31 mouse cellular contexts compared by ENCODE assay signal in genomic region chr2:84875842-84876241, GRCm38 (mm10). TPM values are rescaled to one million over a fixed set of nuclear protein-coding genes. Genes with fewer than 3 reads are reported as not detected.
"Had no signal": no experiment of that assay in that cellular context is flagged by ENCODE, and none has a peak within 500 bp of the region (broad histone marks: within the 10 kb centered on the region; RNA-seq: fewer than 3 reads in every experiment).

No protein-coding gene starts in this region.

- H3K36me3 ChIP-seq: heart, embryonic 10.5 days; heart, embryonic 12.5 days; hindbrain, embryonic 10.5 days; hindbrain, embryonic 12.5 days; intestine, embryonic 15.5 days; limb, embryonic 10.5 days; limb, embryonic 12.5 days; liver, embryonic 13.5 days; liver, embryonic 15.5 days had no signal

- H3K4me3 ChIP-seq: gastrocnemius, adult 2 months; heart, embryonic 10.5 days; heart, embryonic 12.5 days; hindbrain, embryonic 10.5 days; hindbrain, embryonic 12.5 days; intestine, embryonic 15.5 days; left cerebral cortex, adult 2 months; limb, embryonic 10.5 days; limb, embryonic 12.5 days; liver, embryonic 13.5 days; liver, embryonic 15.5 days had no signal

- H3K9me3 ChIP-seq: heart, embryonic 10.5 days; heart, embryonic 12.5 days; hindbrain, embryonic 10.5 days; hindbrain, embryonic 12.5 days; intestine, embryonic 15.5 days; limb, embryonic 10.5 days; liver, embryonic 13.5 days; liver, embryonic 15.5 days had no signal

- DNase-seq: gastrocnemius, adult 2 months; gastrocnemius, postnatal 14 days; heart, adult 18-20 months; heart, postnatal 10 days; heart, postnatal 4 days; kidney, adult 18-20 months; kidney, adult 8-10 months; kidney, postnatal 10 days; kidney, postnatal 25 days; kidney, postnatal 4 days; liver; liver, embryonic 13.5 days had no signal

- H3K27ac ChIP-seq: gastrocnemius, adult 2 months; heart, embryonic 10.5 days; hindbrain, embryonic 10.5 days; hindbrain, embryonic 12.5 days; hindbrain, embryonic 14.5 days; intestine, embryonic 15.5 days; left cerebral cortex, adult 2 months; limb, embryonic 10.5 days; limb, embryonic 12.5 days; liver, embryonic 13.5 days; liver, embryonic 15.5 days had no signal

- H3K9ac ChIP-seq: heart, embryonic 12.5 days; hindbrain, embryonic 12.5 days; hindbrain, embryonic 14.5 days; intestine, embryonic 15.5 days; limb, embryonic 12.5 days; liver, embryonic 13.5 days; liver, embryonic 15.5 days had no signal

- H3K4me2 ChIP-seq: heart, embryonic 12.5 days; hindbrain, embryonic 12.5 days; hindbrain, embryonic 14.5 days; intestine, embryonic 15.5 days; limb, embryonic 12.5 days; liver, embryonic 11.5 days; liver, embryonic 13.5 days; liver, embryonic 15.5 days had no signal

RNA-seq across cellular contexts. Expression of gene Rtn4rl2, which starts 10.7 kb away (rescaled TPM):
- total RNA-seq: granulocyte monocyte progenitor cell, adult 5-6 weeks had no signal
- polyA plus RNA-seq: inflammation-experienced regulatory T-cells, adult 6 months; liver, embryonic 13.5 days had no signal

RNA-seq across cellular contexts. Expression of gene Smtnl1, which starts 53.4 kb away (rescaled TPM):
- total RNA-seq: granulocyte monocyte progenitor cell, adult 5-6 weeks; heart, adult 18-20 months; heart, postnatal 25 days; layer of hippocampus, postnatal 10 days; layer of hippocampus, postnatal 25 days; left cerebral cortex, adult 2 months; left cerebral cortex, postnatal 14 days; left cerebral cortex, postnatal 36 days had no signal
- polyA plus RNA-seq: hindbrain, embryonic 12.5 days; hindbrain, embryonic 14.5 days; hindbrain, embryonic 16.5 days; inflammation-experienced regulatory T-cells, adult 6 months had no signal
